Mouse (Mus musculus) C2C12 (cell line): ENCODE data around the gene Gmeb1. TPM values are rescaled to one million over a fixed set of nuclear protein-coding genes. Genes with fewer than 3 reads are reported as not detected.
"Not testable (repeated sequence)": the region's sequence is repeated elsewhere in the genome, so short reads cannot be mapped to it uniquely, and the experiment has no call there.

Source experiments
- H3K27me3 ChIP-seq: one replicate; pipeline ENCODE4 v1.6.1; 2011; ENCODE audit not compliant: control insufficient read depth, insufficient read depth, insufficient read length
- H3K36me3 ChIP-seq: one replicate; pipeline ENCODE4 v1.6.1; 2011; ENCODE audit not compliant: control insufficient read depth, insufficient read depth
- H3K4me3 ChIP-seq: one replicate; pipeline ENCODE4 v1.5.1; 2011; ENCODE audit warnings: mild to moderate bottlenecking, control low read depth; ENCODE audit not compliant: poor library complexity, insufficient read depth, severe bottlenecking
- H3K79me2 ChIP-seq: one replicate; pipeline ENCODE4 v1.6.1; 2011; ENCODE audit not compliant: control insufficient read depth, insufficient read depth
- H3K79me3 ChIP-seq: one replicate; pipeline ENCODE4 v1.6.1; 2011; ENCODE audit warnings: low read depth, control low read depth
- H3ac ChIP-seq: one replicate; pipeline ENCODE3; 2011; ENCODE audit warnings: low read depth; ENCODE audit not compliant: control insufficient read depth, insufficient read length
- CEBPB ChIP-seq: IDR thresholded peaks from one replicate; pipeline ENCODE4 v1.6.1; 2011; ENCODE audit warnings: low read depth, mild to moderate bottlenecking, control low read depth, moderate library complexity
- CTCF ChIP-seq: IDR thresholded peaks from one replicate; pipeline ENCODE4 v1.5.1; 2011; ENCODE audit not compliant: control insufficient read depth, insufficient read depth, insufficient read length
- FOSL1 ChIP-seq: IDR thresholded peaks from one replicate; pipeline ENCODE4 v1.8.0; 2011; ENCODE audit warnings: mild to moderate bottlenecking, low read length; ENCODE audit not compliant: poor library complexity, insufficient read depth, severe bottlenecking
- MAX ChIP-seq: IDR thresholded peaks from one replicate; pipeline ENCODE4 v1.6.1; 2011; ENCODE audit warnings: mild to moderate bottlenecking, control low read depth
- MYOD1 ChIP-seq: IDR thresholded peaks from one replicate; pipeline ENCODE4 v1.6.1; 2011; ENCODE audit warnings: low read depth; ENCODE audit not compliant: control insufficient read depth, insufficient read length
- MYOG ChIP-seq: IDR thresholded peaks from one replicate; pipeline ENCODE4 v1.6.1; 2011; ENCODE audit not compliant: control insufficient read depth, insufficient read length; ENCODE audit errors: extremely low read depth
- USF1 ChIP-seq: IDR thresholded peaks from one replicate; pipeline ENCODE4 v1.6.1; 2011; ENCODE audit warnings: low read depth, mild to moderate bottlenecking, control low read depth, moderate library complexity
- polyA plus RNA-seq: library from polyadenylated mRNA; unstranded; fragments of >200 nt; fragmentation: generic; extraction: Trizol; gene quantifications from one replicate; pipeline ENCODE4 v1.2.1, GENCODE M21; 2012; ENCODE audit warnings: missing spikeins

Gmeb1 gene
- polyA plus RNA-seq, 1 experiment = 13.0 TPM

DNA sequence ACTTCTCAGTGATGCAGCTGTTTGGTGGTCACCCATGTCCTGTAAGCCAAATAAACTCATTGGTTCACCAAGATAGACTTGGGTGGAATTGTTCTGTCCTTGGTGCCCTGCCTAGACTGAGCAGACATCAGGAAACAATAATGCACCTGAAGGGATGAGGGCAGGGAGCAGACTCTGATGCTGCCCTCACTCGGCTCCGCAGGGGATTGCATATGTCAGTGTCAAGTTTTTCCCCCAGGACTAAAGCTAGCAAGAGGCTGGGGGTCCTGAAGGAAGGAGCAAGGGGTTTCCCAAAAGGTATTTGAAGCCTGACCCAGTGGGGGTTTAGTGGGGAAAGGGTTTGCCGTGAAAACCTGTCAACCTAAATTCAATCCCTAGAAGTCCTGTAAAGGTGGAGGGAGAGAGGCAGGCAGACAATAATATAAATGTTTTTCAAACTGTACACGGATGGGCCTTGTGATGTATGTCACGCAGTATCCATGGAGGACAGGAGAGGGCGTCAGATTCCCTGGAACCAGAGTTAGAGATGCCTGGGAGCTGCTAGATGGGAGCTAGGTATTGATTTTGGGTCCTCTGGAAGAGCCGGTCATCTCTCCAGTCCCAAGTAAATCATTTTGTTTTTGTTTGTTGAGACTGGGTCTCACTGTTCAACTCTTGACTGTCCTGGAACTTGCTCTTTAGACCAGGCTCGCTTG, 34.4 kb upstream of the Gmeb1 start:
- H3K79me3 ChIP-seq = no peaks in the 10 kb centered on the region
- H3K4me3 ChIP-seq = no peak overlapping the region
- TF ChIP-seq MYOD1 (no peak), FOSL1 (no peak), CEBPB (no peak)
- no peaks in the 10 kb centered on the region for H3K79me2 ChIP-seq
- H3K36me3 ChIP-seq = peaks cover 27% of the 10 kb centered on the region
- no peaks in the 10 kb centered on the region for H3K27me3 ChIP-seq
- no peak overlapping the region for H3ac ChIP-seq

DNA sequence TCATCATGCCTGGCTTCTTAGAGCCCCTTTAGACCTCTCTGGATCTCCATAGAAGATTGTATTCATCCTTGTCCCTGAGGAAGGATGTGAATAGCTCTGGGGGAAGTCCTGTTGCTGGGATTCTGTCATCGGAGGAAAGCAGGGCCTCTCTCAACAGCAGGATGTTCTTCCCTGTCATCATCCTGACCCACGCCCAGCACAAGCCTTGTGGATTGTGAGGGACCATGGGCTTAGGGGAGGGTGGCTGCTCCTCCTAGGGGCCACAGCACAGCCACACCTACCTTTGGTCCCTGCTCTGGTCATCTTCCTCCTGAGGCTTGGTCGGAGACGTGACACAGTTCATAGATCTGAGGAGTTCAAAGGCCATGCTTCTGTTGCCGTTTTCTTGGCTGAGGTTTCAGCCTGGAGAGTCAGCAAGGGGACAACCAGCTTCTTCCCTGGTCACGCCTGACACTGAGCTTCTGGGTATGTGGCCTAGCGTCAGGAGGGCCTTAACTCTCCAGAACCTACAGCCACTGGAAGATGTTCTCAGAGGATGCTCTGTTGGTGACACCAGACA, 32.4 kb upstream of the Gmeb1 start:
- Histone ChIP-seq H3K36me3 (peaks cover 43% of the 10 kb centered on the region), H3K79me3 (no peaks in the 10 kb centered on the region), H3K79me2 (no peaks in the 10 kb centered on the region), H3K27me3 (no peaks in the 10 kb centered on the region), H3ac (no peak overlapping the region), H3K4me3 (no peak overlapping the region)
- no peak for TF ChIP-seq MYOG
- no peak for TF ChIP-seq MYOD1
- no peak for TF ChIP-seq CTCF
- TF ChIP-seq CEBPB = no peak
- no peak for TF ChIP-seq USF1
- no peak for TF ChIP-seq FOSL1
- no peak for TF ChIP-seq MAX

- no peaks in the 10 kb centered on the region for H3K27me3 ChIP-seq
- H3K79me2 ChIP-seq = no peaks in the 10 kb centered on the region
- H3K4me3 ChIP-seq = no peak overlapping the region
- TF ChIP-seq MYOD1 = no peak
- no peak for TF ChIP-seq FOSL1
- TF ChIP-seq CTCF = peak; percentile 25
- TF ChIP-seq MAX = no peak
- H3K79me3 ChIP-seq = no peaks in the 10 kb centered on the region
- no peak overlapping the region for H3ac ChIP-seq
- peaks cover 48% of the 10 kb centered on the region for H3K36me3 ChIP-seq
Measured at GRCm38 (mm10) chr4:132292988-132293387, 31.6 kb upstream of the Gmeb1 start.

GRCm38 (mm10) chr4:132291624-132292335, 30.4 kb upstream of the Gmeb1 start:
- no peak for TF ChIP-seq FOSL1
- no peak for TF ChIP-seq MAX
- TF ChIP-seq MYOG = no peak
- no peak for TF ChIP-seq USF1
- TF ChIP-seq CEBPB = no peak
- TF ChIP-seq MYOD1 = no peak
- TF ChIP-seq CTCF = no peak
- H3K27me3 ChIP-seq = no peaks in the 10 kb centered on the region
- H3K36me3 ChIP-seq = peaks cover 52% of the 10 kb centered on the region
- H3K79me3 ChIP-seq = no peaks in the 10 kb centered on the region
- no peak overlapping the region for H3ac ChIP-seq
- no peaks in the 10 kb centered on the region for H3K79me2 ChIP-seq
- H3K4me3 ChIP-seq = no peak overlapping the region

DNA sequence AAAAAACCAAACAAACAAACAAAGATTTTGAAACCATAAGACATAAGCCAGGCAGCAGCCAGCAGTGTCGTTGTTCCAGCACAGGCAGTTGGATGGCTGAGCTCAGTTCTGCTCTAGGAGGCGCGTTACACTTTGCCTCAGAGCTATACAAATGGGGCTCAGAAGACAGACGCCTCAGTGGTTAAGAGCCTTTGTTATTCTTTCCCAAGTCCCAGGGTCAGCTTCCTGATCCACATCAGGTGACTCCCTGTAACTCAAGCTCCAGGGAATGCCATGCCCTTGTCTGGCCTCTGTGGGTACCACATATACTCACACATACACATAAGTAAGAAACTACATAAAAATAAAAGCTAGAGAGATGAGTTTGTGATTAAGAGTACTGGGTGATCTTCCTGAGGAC, 29.7 kb upstream of the Gmeb1 start:
- H3ac ChIP-seq = no peak overlapping the region
- no peak overlapping the region for H3K4me3 ChIP-seq
- no peaks in the 10 kb centered on the region for H3K79me3 ChIP-seq
- peaks cover 57% of the 10 kb centered on the region for H3K36me3 ChIP-seq
- TF ChIP-seq FOSL1 = no peak
- no peak for TF ChIP-seq MAX
- TF ChIP-seq MYOD1 = no peak
- no peak for TF ChIP-seq CEBPB
- no peak for TF ChIP-seq MYOG
- no peak for TF ChIP-seq CTCF
- no peak for TF ChIP-seq USF1
- H3K27me3 ChIP-seq = no peaks in the 10 kb centered on the region
- H3K79me2 ChIP-seq = no peaks in the 10 kb centered on the region

DNA sequence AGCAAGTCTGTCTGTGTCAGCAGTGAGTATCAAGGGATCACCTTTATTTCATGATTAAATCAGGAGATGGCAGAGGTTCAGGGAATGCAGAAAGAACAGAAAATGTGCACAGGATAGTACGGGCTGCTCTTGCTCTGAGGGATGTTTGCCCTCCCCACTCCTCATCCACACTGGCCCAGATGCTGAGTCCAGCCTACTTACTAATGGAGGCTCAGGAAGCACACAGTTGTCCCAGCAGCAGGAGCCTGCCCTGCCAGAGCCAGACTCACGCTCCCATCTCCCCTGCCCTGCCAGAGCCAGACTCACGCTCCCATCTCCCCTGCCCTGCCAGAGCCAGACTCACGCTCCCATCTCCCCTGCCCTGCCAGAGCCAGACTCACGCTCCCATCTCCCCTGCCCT, 27.4 kb upstream of the Gmeb1 start:
- H3K36me3 ChIP-seq = peaks cover 68% of the 10 kb centered on the region
- not testable (repeated sequence) for H3K4me3 ChIP-seq, H3ac ChIP-seq, H3K27me3 ChIP-seq, H3K79me2 ChIP-seq, H3K79me3 ChIP-seq
